Mouse (Mus musculus): Measurements from ENCODE around the gene Ube2d2b.

Gene Ube2d2b

GRCm38 (mm10) chr5:107854556-107854955, 24.7 kb downstream of the Ube2d2b start:
- DNase-seq (ENCODE audit: low spot score in 2 of 2), result no peak

GRCm38 (mm10) chr5:107855546-107855945, 25.6 kb downstream of the Ube2d2b start:
- DNase-seq (ENCODE audit: low spot score in 2 of 2), result no peak

- no peak for DNase-seq (ENCODE audit: low spot score in 2 of 2)
Observed at GRCm38 (mm10) chr5:107858963-107859362, 29.1 kb downstream of the Ube2d2b start.

DNA sequence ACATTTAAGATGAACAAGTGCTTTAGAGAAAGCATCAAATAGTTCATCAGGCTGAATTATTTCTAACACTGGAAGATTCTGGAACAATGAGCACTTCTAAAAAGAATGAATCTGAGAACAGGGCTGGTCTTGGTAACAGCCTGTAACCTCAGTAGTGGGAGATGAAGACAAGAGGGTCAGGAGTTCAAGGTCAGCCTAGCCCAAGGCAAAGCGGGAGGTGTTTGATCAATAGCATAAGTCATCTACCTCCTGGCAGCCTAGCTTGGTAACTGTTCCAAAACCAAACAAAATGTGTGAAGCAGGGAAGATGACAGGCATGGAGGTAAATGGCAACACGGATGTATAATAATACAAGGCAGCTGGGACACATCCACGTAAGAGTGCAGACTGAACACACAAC, 34.1 kb downstream of the Ube2d2b start:
- no peak for DNase-seq (ENCODE audit: low spot score in 2 of 2)

GRCm38 (mm10) chr5:107866127-107867126, 36.5 kb downstream of the Ube2d2b start:
- DNase-seq (ENCODE audit: low spot score in 2 of 2), result no peak

DNA sequence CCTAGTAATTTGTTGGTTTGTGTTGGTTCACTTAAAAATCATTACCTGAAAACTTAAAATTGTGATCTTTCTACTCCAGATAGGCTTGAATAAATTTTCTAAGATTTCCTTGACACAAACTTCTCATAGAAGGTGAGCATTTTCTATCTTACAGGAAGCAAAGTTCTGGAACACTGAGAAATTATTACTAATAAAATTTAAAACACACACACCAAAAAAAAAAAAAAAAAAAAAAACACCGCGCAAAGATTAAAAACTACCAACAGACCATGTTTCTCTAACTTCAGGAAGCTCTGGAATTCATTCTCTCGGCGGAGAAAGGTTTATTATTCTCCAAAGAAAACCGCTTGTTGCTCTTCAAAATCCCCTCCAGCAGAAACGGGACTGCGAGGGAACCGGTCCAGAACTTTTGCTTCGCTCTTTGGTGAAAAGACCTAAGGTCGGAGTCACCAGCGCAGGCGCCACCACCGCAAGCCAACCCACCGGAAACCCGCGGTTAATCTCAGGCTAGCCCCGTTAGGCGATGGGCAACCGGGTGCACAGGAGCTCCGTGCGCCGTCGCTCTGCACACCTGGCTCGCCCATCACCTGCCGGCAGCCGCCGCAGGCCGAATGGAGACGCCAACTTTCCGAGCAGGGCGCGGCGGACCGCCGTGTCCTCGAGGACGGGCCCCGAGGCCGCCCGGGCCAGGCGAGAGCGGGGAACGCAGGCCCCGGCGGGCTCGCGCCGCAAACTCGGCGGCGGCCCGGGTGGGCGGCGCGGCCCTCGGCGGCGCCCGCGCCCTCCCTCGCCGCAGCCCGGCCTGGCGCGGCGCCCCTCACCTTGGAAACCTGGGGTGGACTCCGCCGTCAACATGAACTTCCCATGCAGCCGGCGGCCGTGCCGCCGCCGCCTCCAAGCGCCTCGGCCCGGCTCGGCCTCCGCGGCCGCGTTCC, 38.3 kb downstream of the Ube2d2b start:
- DNase-seq (ENCODE audit: low spot score in 2 of 2), result peak; percentile 28 to 51

DNA sequence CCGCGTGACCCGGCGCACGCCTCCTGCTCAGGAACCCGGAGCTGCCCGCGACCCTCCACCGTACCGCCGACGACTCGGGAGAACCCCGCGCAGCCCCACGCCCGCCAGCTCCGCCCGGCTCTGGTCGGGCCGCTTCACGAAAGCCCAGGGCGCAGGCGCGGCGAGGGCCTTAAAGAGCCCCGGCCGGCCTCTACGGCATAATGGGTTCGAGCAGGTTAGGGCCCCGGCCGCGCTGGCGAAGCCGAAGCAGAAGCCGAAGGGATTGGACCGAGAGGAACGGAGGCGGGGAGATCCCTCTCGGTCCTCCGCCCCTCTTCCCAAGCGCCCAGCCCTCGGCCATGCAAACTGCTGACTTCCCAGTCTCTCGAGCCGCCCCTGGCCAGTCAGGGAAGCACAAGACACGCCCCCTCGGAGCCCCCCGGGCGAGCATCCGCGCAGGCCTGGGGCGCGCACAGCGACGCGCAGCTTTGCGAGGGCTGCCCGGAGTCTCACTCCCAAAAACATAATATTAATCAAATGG, 39.1 kb downstream of the Ube2d2b start:
- peak; percentile 86 to 87 for DNase-seq (ENCODE audit: low spot score in 2 of 2)

DNA sequence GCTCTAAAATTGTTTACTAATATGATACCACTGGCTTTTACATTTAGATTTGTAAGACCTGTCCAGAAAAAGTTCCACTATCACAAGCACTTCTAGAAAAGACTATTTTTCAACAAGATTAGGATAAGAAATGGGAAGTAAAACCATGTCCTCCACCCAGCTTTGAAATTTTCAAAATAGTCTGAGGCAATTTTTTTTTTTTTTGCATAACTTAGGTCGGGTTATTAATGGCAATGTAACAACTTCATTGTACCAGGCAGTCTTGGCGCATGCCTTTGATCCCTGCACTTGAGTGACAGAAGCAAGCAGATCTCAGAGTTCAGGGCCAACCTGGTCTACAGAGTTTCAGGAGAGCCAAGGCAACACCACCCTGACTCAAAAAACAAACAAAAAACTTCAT, 39.8 kb downstream of the Ube2d2b start:
- DNase-seq (ENCODE audit: low spot score in 2 of 2), result no peak

DNA sequence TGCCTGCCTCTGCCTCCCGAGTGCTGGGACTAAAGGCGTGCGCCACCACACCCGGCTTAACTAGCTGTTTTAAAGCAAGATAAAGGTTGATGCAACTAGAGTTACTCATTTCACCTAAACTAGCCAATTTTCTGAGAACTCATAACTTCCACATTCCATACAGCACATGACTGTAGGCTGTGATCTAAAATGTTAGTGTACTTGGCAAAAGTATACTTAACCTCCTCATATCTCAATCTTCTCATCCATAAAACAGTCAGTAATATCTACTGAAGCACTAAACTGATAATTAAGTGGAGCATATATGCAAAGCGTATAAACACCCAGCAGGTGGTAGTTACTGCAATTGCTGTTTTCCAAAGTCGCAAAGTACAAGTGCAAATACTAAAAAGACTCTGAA, 43.4 kb downstream of the Ube2d2b start:
- no peak for DNase-seq (ENCODE audit: low spot score in 2 of 2)

GRCm38 (mm10) chr5:107873886-107874302, 44.0 kb downstream of the Ube2d2b start:
- DNase-seq (ENCODE audit: low spot score in 2 of 2), result peak; percentile 41 to 52

DNA sequence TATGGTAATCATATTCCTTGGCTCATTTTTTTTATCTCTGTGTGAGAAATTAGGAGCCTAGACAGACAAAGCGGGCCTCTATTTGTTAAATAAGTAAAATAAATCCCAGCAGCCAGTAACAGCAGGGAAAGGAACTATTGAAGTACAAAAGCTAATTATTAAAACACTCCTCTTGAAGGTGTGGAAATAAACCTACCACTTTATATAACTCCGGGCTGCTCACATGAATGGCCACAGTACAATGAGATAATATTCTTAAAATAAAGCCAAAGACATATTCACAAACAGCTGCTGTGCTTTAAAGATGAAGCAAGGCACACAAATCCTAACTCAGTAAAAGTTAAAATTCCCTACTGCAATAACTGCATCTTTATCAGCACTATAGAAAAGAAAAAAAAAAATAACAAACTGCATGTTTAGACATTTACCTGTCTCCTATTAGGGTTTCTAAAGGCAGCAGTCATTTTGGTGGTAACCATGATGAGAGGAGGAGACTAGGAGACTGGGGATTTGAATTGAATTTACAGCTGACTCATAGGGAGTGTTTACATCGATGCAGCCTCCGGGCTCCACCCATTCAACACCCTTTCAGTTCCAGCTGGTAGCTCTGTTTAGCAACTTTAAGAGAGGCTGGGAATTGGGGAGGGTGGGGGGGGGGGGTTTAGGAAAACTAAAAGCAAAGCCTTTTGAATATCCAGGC, 44.8 kb downstream of the Ube2d2b start, which contains the start of gene Evi5:
Evi5 (minus strand) TSS at position 547 of the 700 bp plus-strand sequence.
- no peak for DNase-seq (ENCODE audit: low spot score in 2 of 2)

DNA sequence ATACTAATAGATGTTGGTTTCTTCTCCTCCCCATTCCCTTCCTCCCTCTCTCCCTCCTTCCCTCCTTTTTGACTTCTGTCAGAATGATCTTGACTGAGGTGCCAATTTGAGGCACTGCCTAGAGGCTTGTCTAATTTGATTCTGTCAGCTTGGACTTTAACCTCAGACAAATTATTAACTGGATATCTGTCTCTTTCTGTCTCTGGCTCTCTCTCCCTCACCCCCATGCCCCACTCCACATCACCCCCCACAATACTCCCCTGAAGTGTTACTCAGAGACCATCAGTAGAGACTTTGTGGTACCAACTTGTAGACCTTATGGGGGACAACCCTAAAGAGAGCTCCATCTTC, 45.3 kb downstream of the Ube2d2b start:
- DNase-seq (ENCODE audit: low spot score in 2 of 2), result no peak

DNA sequence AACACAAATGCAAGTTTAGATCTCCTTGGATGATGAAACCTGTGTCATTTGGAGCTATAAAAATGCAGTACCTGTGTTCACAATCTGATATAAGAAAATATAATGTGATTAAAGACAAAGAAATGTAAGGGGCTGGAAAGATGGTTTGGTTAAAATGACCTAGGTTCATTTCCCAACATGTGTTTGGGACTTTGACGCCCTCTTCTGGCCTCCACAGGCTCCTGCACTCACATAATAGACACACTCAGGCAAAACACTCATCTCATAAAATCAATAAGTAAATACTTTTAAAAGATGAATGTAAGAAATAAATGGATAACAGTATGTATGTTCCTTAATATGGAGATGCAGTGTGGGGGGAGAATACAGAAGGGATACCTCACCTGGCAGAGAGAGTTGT, 47.2 kb downstream of the Ube2d2b start:
- no peak for DNase-seq (ENCODE audit: low spot score in 2 of 2)

GRCm38 (mm10) chr5:107880710-107881109, 50.8 kb downstream of the Ube2d2b start:
- DNase-seq (ENCODE audit: low spot score in 2 of 2), result no peak
